Mouse (Mus musculus): Measurements from ENCODE around the gene 6430548M08Rik.

- no peak for TF ChIP-seq ZNF384 (IDR thresholded peaks at IDR 0.05; ENCODE audit: low read depth, low read length)
- TF ChIP-seq ZC3H11A (IDR thresholded peaks at IDR 0.05; ENCODE audit: borderline replicate concordance, low read depth, low read length) = no peak
- no peak for TF ChIP-seq HCFC1 (IDR thresholded peaks at IDR 0.05; ENCODE audit: borderline replicate concordance, insufficient read depth, low read length)
- TF ChIP-seq CHD2 (IDR thresholded peaks at IDR 0.05; ENCODE audit: low read depth, low read length) = no peak
- no peak for TF ChIP-seq MAFK (IDR thresholded peaks at IDR 0.05; ENCODE audit: insufficient read depth, low read depth, low read length)
Measured at GRCm38 (mm10) chr8:120162404-120162752, 48.4 kb downstream of the 6430548M08Rik start.
